Mouse (Mus musculus) heart, adult 18-20 months (tissue): ENCODE results near the gene Tbce. TPM values are rescaled to one million over a fixed set of nuclear protein-coding genes. Genes with fewer than 3 reads are reported as not detected.

Experiments used
- DNase-seq, 2 experiments: peaks; one replicate each; pipeline ENCODE4 v3.0.0; 2021 to 2022; ENCODE audit warnings: mixed read lengths in 1 of 2
- long read RNA-seq, 2 experiments: library from polyadenylated mRNA; stranded (forward); transcript quantifications; one replicate each; pipeline ENCODE4 v2.0.0; 2021
- total RNA-seq, 2 experiments: library from RNA; stranded (reverse); gene quantifications; 2 replicates each; pipeline ENCODE4 v1.2.3; 2021

Tbce gene
- total RNA-seq: 10 to 100 TPM; 18.8 to 24.0 TPM
- long read RNA-seq, experiment 1, transcript Tbce-201 (17 exons, 1,844 nt): major isoform, 12 of 24 reads
- long read RNA-seq, experiment 1, partial matches to known transcripts: 0 of 24 reads
- long read RNA-seq, experiment 1, other reads (novel, unspliced or antisense): 5 of 24 reads
- long read RNA-seq, experiment 2, transcript Tbce-201 (17 exons, 1,844 nt): major isoform, 5 of 11 reads
- long read RNA-seq, experiment 2, partial matches to known transcripts: 0 of 11 reads
- long read RNA-seq, experiment 2, other reads (novel, unspliced or antisense): 3 of 11 reads

GRCm38 (mm10) chr13:14039292-14039965 lies at the start of gene Tbce:
Gene Tbce, minus strand, starts transcription at chr13:14039638.
- DNase-seq: peak; percentile 93 to 94

GRCm38 (mm10) chr13:14088669-14089068 lies 49.2 kb upstream of the Tbce start:
- peak in 1 of 2 experiments; percentile 16 for DNase-seq

- no peak for DNase-seq
Observed at GRCm38 (mm10) chr13:14075326-14075725, 35.9 kb upstream of the Tbce start.

GRCm38 (mm10) chr13:14074371-14074770 lies 34.9 kb upstream of the Tbce start:
- no peak for DNase-seq

- DNase-seq: no peak
Observed at GRCm38 (mm10) chr13:14069291-14069690, 29.9 kb upstream of the Tbce start.

- DNase-seq: no peak
Observed at GRCm38 (mm10) chr13:14068035-14068434, 28.6 kb upstream of the Tbce start.

- no peak for DNase-seq
Observed at GRCm38 (mm10) chr13:14065701-14066100, 26.3 kb upstream of the Tbce start.

- DNase-seq: no peak
Observed at GRCm38 (mm10) chr13:14065028-14065380, 25.6 kb upstream of the Tbce start.

GRCm38 (mm10) chr13:14064341-14065027 lies 25.0 kb upstream of the Tbce start:
- DNase-seq: peak; percentile 40 to 58

GRCm38 (mm10) chr13:14063942-14064271 lies 24.5 kb upstream of the Tbce start:
- DNase-seq: no peak

- peak; percentile 96 to 99 for DNase-seq
Observed at GRCm38 (mm10) chr13:14063013-14063941, 23.8 kb upstream of the Tbce start, which contains the start of the genes Arid4b and Ggps1. Gene Arid4b, plus strand, starts transcription at chr13:14063232. Gene Ggps1, minus strand, starts transcription at chr13:14063488.

GRCm38 (mm10) chr13:14062209-14063012 lies 23.0 kb upstream of the Tbce start:
- peak in 1 of 2 experiments; percentile 5 for DNase-seq

- DNase-seq: no peak
Observed at GRCm38 (mm10) chr13:14059582-14059981, 20.1 kb upstream of the Tbce start.

- no peak for DNase-seq
Observed at GRCm38 (mm10) chr13:14056801-14057200, 17.4 kb upstream of the Tbce start.

GRCm38 (mm10) chr13:14049878-14050277 lies 10.4 kb upstream of the Tbce start:
- DNase-seq: no peak

- DNase-seq: no peak
Observed at GRCm38 (mm10) chr13:14044521-14044920, 5.1 kb upstream of the Tbce start.

- DNase-seq: no peak
Observed at GRCm38 (mm10) chr13:14043851-14044250, 4.4 kb upstream of the Tbce start.

GRCm38 (mm10) chr13:14040186-14040585 lies 748 bp upstream of the Tbce start:
- peak in 1 of 2 experiments; percentile 22 for DNase-seq

- DNase-seq: peak in 1 of 2 experiments; percentile 35
Observed at GRCm38 (mm10) chr13:14038911-14039291, 537 bp downstream of the Tbce start.

GRCm38 (mm10) chr13:14035875-14036630 lies 3.4 kb downstream of the Tbce start:
- DNase-seq: peak in 1 of 2 experiments; percentile 19
